10 mouse cellular contexts compared by ENCODE assay signal in genomic region chr6:115124675-115125357, GRCm38 (mm10). TPM values are rescaled to one million over a fixed set of nuclear protein-coding genes. Genes with fewer than 3 reads are reported as not detected.
A peak's percentile ranks its signal among the peaks of the same experiment; 100 is the strongest.
DNase-seq lines count a peak whose midpoint lies in the region; ATAC-seq and TF ChIP-seq lines count a peak whose summit lies in the region.
"Had no signal": no experiment of that assay in that cellular context is flagged by ENCODE, and none has a peak within 500 bp of the region (broad histone marks: within the 10 kb centered on the region; RNA-seq: fewer than 3 reads in every experiment).

No protein-coding gene starts in this region.

- no peak overlapping the region for H3K4me3 ChIP-seq in lung, postnatal 0 days (ENCODE audit: low read depth, low read length)
- H3K4me3 ChIP-seq in forebrain, postnatal 0 days (ENCODE audit: low read depth, low read length), result no peak overlapping the region
- H3K4me3 ChIP-seq: limb, embryonic 13.5 days had no signal

- no peak overlapping the region for H3K4me2 ChIP-seq in lung, postnatal 0 days (replicated peaks; ENCODE audit: low read depth, low read length)
- H3K4me2 ChIP-seq in forebrain, postnatal 0 days (ENCODE audit: low read depth), result no peak overlapping the region
- H3K4me2 ChIP-seq: limb, embryonic 13.5 days had no signal

- no peak for ATAC-seq in lung, postnatal 0 days
- ATAC-seq in forebrain, postnatal 0 days, result no peak
- ATAC-seq in erythroid progenitor cell, adult 5-6 weeks (replicated peaks; ENCODE audit: low FRiP score, poor library complexity, severe bottlenecking), result no peak
- ATAC-seq in granulocyte monocyte progenitor cell, adult 5-6 weeks (replicated peaks; ENCODE audit: poor library complexity, severe bottlenecking), result no peak

- DNase-seq in lung, adult 18-20 months, result peak; percentile 14 to 23
- no peak for DNase-seq in lung, postnatal 0 days (ENCODE audit: low spot score)
- DNase-seq in forebrain, postnatal 0 days, result peak; percentile 77
- DNase-seq in layer of hippocampus, adult 9-11 months, result peak; percentile 73
- DNase-seq in right cerebral cortex, adult 18-20 months, result peak; percentile 75
- no peak for DNase-seq in thymus, postnatal 25 days

- no peak overlapping the region for H3K9ac ChIP-seq in lung, postnatal 0 days (replicated peaks; ENCODE audit: low read depth)
- no peak overlapping the region for H3K9ac ChIP-seq in forebrain, postnatal 0 days
- H3K9ac ChIP-seq: limb, embryonic 13.5 days had no signal

- TF ChIP-seq CTCF in lung, postnatal 0 days (IDR thresholded peaks at IDR 0.05), result no peak
- no peak for TF ChIP-seq CTCF in forebrain, postnatal 0 days (IDR thresholded peaks at IDR 0.05; ENCODE audit: low read depth)

- no peaks in the 10 kb centered on the region for H3K36me3 ChIP-seq in lung, postnatal 0 days (ENCODE audit: insufficient read depth, low read length)
- H3K36me3 ChIP-seq in forebrain, postnatal 0 days (ENCODE audit: insufficient read depth), result no peaks in the 10 kb centered on the region
- H3K36me3 ChIP-seq: limb, embryonic 13.5 days had no signal

- H3K27ac ChIP-seq in lung, postnatal 0 days (ENCODE audit: low read length), result no peak overlapping the region
- H3K27ac ChIP-seq in forebrain, postnatal 0 days (ENCODE audit: low read depth, low read length), result peak overlapping the region; percentile 82
- H3K27ac ChIP-seq: limb, embryonic 13.5 days had no signal

- no peak for TF ChIP-seq EP300 in lung, postnatal 0 days (IDR thresholded peaks at IDR 0.05)

- H3K4me1 ChIP-seq in lung, postnatal 0 days (ENCODE audit: insufficient read depth, low read depth, low read length), result no peaks in the 10 kb centered on the region
- peaks cover 43% of the 10 kb centered on the region for H3K4me1 ChIP-seq in forebrain, postnatal 0 days (ENCODE audit: insufficient read depth)

- no peaks in the 10 kb centered on the region for H3K9me3 ChIP-seq in lung, postnatal 0 days (ENCODE audit: low read length)
- no peaks in the 10 kb centered on the region for H3K9me3 ChIP-seq in forebrain, postnatal 0 days (ENCODE audit: low read length)
- H3K9me3 ChIP-seq: limb, embryonic 13.5 days had no signal

- 49% methylated on average over 2 of the region's 2 CpGs for WGBS in lung, postnatal 0 days
- 32% methylated on average over 2 of the region's 2 CpGs for WGBS in forebrain, postnatal 0 days

- H3K27me3 ChIP-seq in lung, postnatal 0 days (replicated peaks; ENCODE audit: insufficient read depth, low read length), result no peaks in the 10 kb centered on the region
- H3K27me3 ChIP-seq in forebrain, postnatal 0 days (ENCODE audit: insufficient read depth, low read length), result no peaks in the 10 kb centered on the region
- H3K27me3 ChIP-seq: limb, embryonic 13.5 days had no signal

RNA-seq across cellular contexts. Expression of gene Syn2, which starts 9.9 kb away (rescaled TPM):
- 1.0 and 1.4 TPM in 2 replicates for polyA plus RNA-seq in lung, postnatal 0 days (2015; fragmentation: Nextera tagmentation; extraction: Ambion mirVana)
- total RNA-seq in forebrain, postnatal 0 days (2014; rRNA removed), result 80.1 and 91.1 TPM in 2 replicates
- 52.7 and 85.9 TPM in 2 replicates for polyA plus RNA-seq in forebrain, postnatal 0 days (2015; fragmentation: Nextera tagmentation; extraction: Ambion mirVana)
- total RNA-seq in erythroid progenitor cell, adult 5-6 weeks (2015; ENCODE audit: low replicate concordance), result not detected in 2 replicates
- not detected in 2 replicates for total RNA-seq in erythroid progenitor cell, adult 5-6 weeks (2017; ENCODE audit: low replicate concordance)
- not detected in 2 replicates for total RNA-seq in granulocyte monocyte progenitor cell, adult 5-6 weeks (2014; fragmentation: Nextera tagmentation)
- total RNA-seq in granulocyte monocyte progenitor cell, adult 5-6 weeks (2017), result not detected in 2 replicates
- total RNA-seq: MEL had no signal

Comparison
In these comparisons a context has a peak if more than half of its experiments do, and no peak if none do; other contexts are left out.
1. DNase-seq: peak in lung, adult 18-20 months (2 of 2), forebrain, postnatal 0 days (single experiment), layer of hippocampus, adult 9-11 months (single experiment) and right cerebral cortex, adult 18-20 months (single experiment); none in lung, postnatal 0 days (single experiment) and thymus, postnatal 25 days (single experiment).
2. RNA of gene Syn2, which starts 9.9 kb away (total RNA-seq): 80.1 to 91.1 TPM in forebrain, postnatal 0 days; not detected in erythroid progenitor cell, adult 5-6 weeks and not detected in granulocyte monocyte progenitor cell, adult 5-6 weeks; every median in the first group is over 10 times any median in the second.